Mouse (Mus musculus): ENCODE results near the gene Ptpre. TPM values are rescaled to one million over a fixed set of nuclear protein-coding genes. Genes with fewer than 3 reads are reported as not detected.

The Ptpre gene
- polyA plus RNA-seq, 1 experiment from 2014 or later = 7.6 TPM

- peak overlapping the region; percentile 10; the same call in 1 of the 2 replicates for H3K9ac ChIP-seq
- H3K9me3 ChIP-seq = no peaks in the 10 kb centered on the region
- H3K27me3 ChIP-seq (replicated peaks) = no peaks in the 10 kb centered on the region; the same call in 1 of the 2 replicates
- H3K4me1 ChIP-seq = peaks cover 7% of the 10 kb centered on the region
- no peaks in the 10 kb centered on the region for H3K36me3 ChIP-seq (replicated peaks)
- ATAC-seq (replicated peaks) = peak; percentile 98
- WGBS = 0% methylated on average over 24 of the region's 28 CpGs
- peak overlapping the region; percentile 99 for H3K4me2 ChIP-seq
- peak overlapping the region; percentile 77 for H3K4me3 ChIP-seq
- H3K27ac ChIP-seq = no peak overlapping the region
Measured at GRCm38 (mm10) chr7:135716445-135716877, 179.2 kb downstream of the Ptpre start.

- WGBS = 67% methylated on average over 7 of the region's 7 CpGs
- H3K9me3 ChIP-seq = no peaks in the 10 kb centered on the region
- H3K4me2 ChIP-seq = peak overlapping the region; percentile 99
- H3K4me1 ChIP-seq = peaks cover 7% of the 10 kb centered on the region
- H3K27me3 ChIP-seq (replicated peaks) = no peaks in the 10 kb centered on the region; the same call in 1 of the 2 replicates
- no peak overlapping the region for H3K27ac ChIP-seq
- no peaks in the 10 kb centered on the region for H3K36me3 ChIP-seq (replicated peaks)
- H3K9ac ChIP-seq = peak overlapping the region; percentile 10; the same call in 1 of the 2 replicates
- peak overlapping the region; percentile 77 for H3K4me3 ChIP-seq
- no peak for ATAC-seq (replicated peaks)
Measured at GRCm38 (mm10) chr7:135716968-135717557, 179.8 kb downstream of the Ptpre start.

- no peaks in the 10 kb centered on the region for H3K9me3 ChIP-seq
- 82% methylated on average over 7 of the region's 7 CpGs for WGBS
- no peak overlapping the region for H3K4me3 ChIP-seq
- ATAC-seq (replicated peaks) = no peak
- no peaks in the 10 kb centered on the region for H3K27me3 ChIP-seq (replicated peaks)
- H3K4me1 ChIP-seq = peaks cover 4% of the 10 kb centered on the region
- H3K27ac ChIP-seq = no peak overlapping the region
- H3K36me3 ChIP-seq (replicated peaks) = no peaks in the 10 kb centered on the region
- no peak overlapping the region for H3K9ac ChIP-seq
- H3K4me2 ChIP-seq = no peak overlapping the region
Measured at GRCm38 (mm10) chr7:135721436-135721992, 184.2 kb downstream of the Ptpre start.

- Histone ChIP-seq H3K9ac (no peak overlapping the region), H3K27me3 (replicated peaks) (no peaks in the 10 kb centered on the region), H3K36me3 (replicated peaks) (no peaks in the 10 kb centered on the region), H3K4me3 (no peak overlapping the region), H3K9me3 (no peaks in the 10 kb centered on the region), H3K27ac (no peak overlapping the region), H3K4me1 (no peaks in the 10 kb centered on the region), H3K4me2 (no peak overlapping the region)
- WGBS = 81% methylated on average over 6 of the region's 6 CpGs
- ATAC-seq (replicated peaks) = no peak
Measured at GRCm38 (mm10) chr7:135722011-135722838, 184.9 kb downstream of the Ptpre start.

- no peaks in the 10 kb centered on the region for H3K36me3 ChIP-seq (replicated peaks)
- H3K9me3 ChIP-seq = no peaks in the 10 kb centered on the region
- H3K9ac ChIP-seq = no peak overlapping the region
- no peaks in the 10 kb centered on the region for H3K27me3 ChIP-seq (replicated peaks)
- H3K27ac ChIP-seq = no peak overlapping the region
- H3K4me3 ChIP-seq = no peak overlapping the region
- H3K4me1 ChIP-seq = no peaks in the 10 kb centered on the region
- no peak for ATAC-seq (replicated peaks)
- WGBS = 74% methylated on average over 6 of the region's 6 CpGs
- no peak overlapping the region for H3K4me2 ChIP-seq
Measured at GRCm38 (mm10) chr7:135723672-135724341, 186.5 kb downstream of the Ptpre start.

GRCm38 (mm10) chr7:135726707-135727106, 189.4 kb downstream of the Ptpre start:
- Histone ChIP-seq H3K4me2 (no peak overlapping the region), H3K4me3 (no peak overlapping the region), H3K36me3 (replicated peaks) (no peaks in the 10 kb centered on the region), H3K4me1 (no peaks in the 10 kb centered on the region), H3K27me3 (replicated peaks) (no peaks in the 10 kb centered on the region), H3K9me3 (no peaks in the 10 kb centered on the region), H3K27ac (no peak overlapping the region), H3K9ac (no peak overlapping the region)
- ATAC-seq (replicated peaks) = no peak
- 92% methylated on average over 1 of the region's 1 CpGs for WGBS

GRCm38 (mm10) chr7:135728038-135728437, 190.8 kb downstream of the Ptpre start:
- H3K36me3 ChIP-seq (replicated peaks) = no peaks in the 10 kb centered on the region
- H3K9me3 ChIP-seq = no peaks in the 10 kb centered on the region
- no peaks in the 10 kb centered on the region for H3K4me1 ChIP-seq
- H3K4me3 ChIP-seq = no peak overlapping the region
- H3K9ac ChIP-seq = no peak overlapping the region
- no peaks in the 10 kb centered on the region for H3K27me3 ChIP-seq (replicated peaks)
- no peak overlapping the region for H3K27ac ChIP-seq
- 92% methylated on average over 12 of the region's 12 CpGs for WGBS
- ATAC-seq (replicated peaks) = no peak
- H3K4me2 ChIP-seq = no peak overlapping the region

GRCm38 (mm10) chr7:135734379-135734778, 197.1 kb downstream of the Ptpre start:
- Histone ChIP-seq H3K4me3 (no peak overlapping the region), H3K9ac (no peak overlapping the region), H3K27ac (no peak overlapping the region), H3K4me1 (peaks cover 8% of the 10 kb centered on the region), H3K36me3 (replicated peaks) (no peaks in the 10 kb centered on the region), H3K27me3 (replicated peaks) (no peaks in the 10 kb centered on the region), H3K4me2 (no peak overlapping the region), H3K9me3 (no peaks in the 10 kb centered on the region)
- ATAC-seq (replicated peaks) = no peak
- WGBS = 92% methylated on average over 5 of the region's 5 CpGs

- no peaks in the 10 kb centered on the region for H3K9me3 ChIP-seq
- peaks cover 8% of the 10 kb centered on the region for H3K4me1 ChIP-seq
- no peak overlapping the region for H3K4me3 ChIP-seq
- no peak overlapping the region for H3K9ac ChIP-seq
- H3K27ac ChIP-seq = no peak overlapping the region
- ATAC-seq (replicated peaks) = peak; percentile 27; the same call in 1 of the 2 replicates
- no peaks in the 10 kb centered on the region for H3K36me3 ChIP-seq (replicated peaks)
- H3K27me3 ChIP-seq (replicated peaks) = no peaks in the 10 kb centered on the region
- no peak overlapping the region for H3K4me2 ChIP-seq
- WGBS = 89% methylated on average over 9 of the region's 9 CpGs
Measured at GRCm38 (mm10) chr7:135734911-135735646, 197.8 kb downstream of the Ptpre start.

All from midbrain, embryonic 15.5 days (tissue).